Mouse (Mus musculus) right cerebral cortex, postnatal 14 days (tissue): ENCODE data around the gene Uts2b.
"Not testable (repeated sequence)": the region's sequence is repeated elsewhere in the genome, so short reads cannot be mapped to it uniquely, and the experiment has no call there.

Source experiments
- DNase-seq: peaks from one replicate; pipeline ENCODE4 v3.0.0; 2022

Uts2b gene

GRCm38 (mm10) chr16:27374139-27374538, 4.1 kb upstream of the Uts2b start:
- DNase-seq = no peak

- no peak for DNase-seq
These were observed 661 bp upstream of the Uts2b start for GRCm38 (mm10) chr16:27370700-27371099.

GRCm38 (mm10) chr16:27360059-27360458, 10.0 kb downstream of the Uts2b start:
- no peak for DNase-seq

GRCm38 (mm10) chr16:27354464-27354863, 15.6 kb downstream of the Uts2b start:
- DNase-seq = no peak

- no peak for DNase-seq
These were observed 20.0 kb downstream of the Uts2b start for GRCm38 (mm10) chr16:27349878-27350532.

- DNase-seq = no peak
These were observed 20.8 kb downstream of the Uts2b start for GRCm38 (mm10) chr16:27349235-27349634.

GRCm38 (mm10) chr16:27348359-27348758, 21.7 kb downstream of the Uts2b start:
- no peak for DNase-seq

GRCm38 (mm10) chr16:27347521-27347920, 22.5 kb downstream of the Uts2b start:
- no peak for DNase-seq

GRCm38 (mm10) chr16:27326463-27326862, 43.6 kb downstream of the Uts2b start:
- DNase-seq = no peak

GRCm38 (mm10) chr16:27322047-27322446, 48.0 kb downstream of the Uts2b start:
- no peak for DNase-seq

GRCm38 (mm10) chr16:27319099-27319498, 50.9 kb downstream of the Uts2b start:
- no peak for DNase-seq

- not testable (repeated sequence) for DNase-seq
These were observed 62.9 kb downstream of the Uts2b start, which contains the start of gene Ostn for GRCm38 (mm10) chr16:27307189-27307588. Ostn (plus strand) TSS chr16:27307489.
